Mouse (Mus musculus) left cerebral cortex, adult 8-10 months (tissue): ENCODE measurements around the gene Smarca2. TPM values are rescaled to one million over a fixed set of nuclear protein-coding genes. Genes with fewer than 3 reads are reported as not detected.

ENCODE experiments used
- DNase-seq, 2 experiments: peaks; one replicate each; pipeline ENCODE4 v3.0.0; 2022; ENCODE audit warnings: low spot score in 2 of 2
- total RNA-seq, 4 experiments: library from RNA; stranded (reverse); gene quantifications; 2 replicates each; pipeline ENCODE4 v1.2.4; 2022

Smarca2 gene
- total RNA-seq, 4 experiments from 2014 or later = 241 to 319 (median 271) TPM

DNA sequence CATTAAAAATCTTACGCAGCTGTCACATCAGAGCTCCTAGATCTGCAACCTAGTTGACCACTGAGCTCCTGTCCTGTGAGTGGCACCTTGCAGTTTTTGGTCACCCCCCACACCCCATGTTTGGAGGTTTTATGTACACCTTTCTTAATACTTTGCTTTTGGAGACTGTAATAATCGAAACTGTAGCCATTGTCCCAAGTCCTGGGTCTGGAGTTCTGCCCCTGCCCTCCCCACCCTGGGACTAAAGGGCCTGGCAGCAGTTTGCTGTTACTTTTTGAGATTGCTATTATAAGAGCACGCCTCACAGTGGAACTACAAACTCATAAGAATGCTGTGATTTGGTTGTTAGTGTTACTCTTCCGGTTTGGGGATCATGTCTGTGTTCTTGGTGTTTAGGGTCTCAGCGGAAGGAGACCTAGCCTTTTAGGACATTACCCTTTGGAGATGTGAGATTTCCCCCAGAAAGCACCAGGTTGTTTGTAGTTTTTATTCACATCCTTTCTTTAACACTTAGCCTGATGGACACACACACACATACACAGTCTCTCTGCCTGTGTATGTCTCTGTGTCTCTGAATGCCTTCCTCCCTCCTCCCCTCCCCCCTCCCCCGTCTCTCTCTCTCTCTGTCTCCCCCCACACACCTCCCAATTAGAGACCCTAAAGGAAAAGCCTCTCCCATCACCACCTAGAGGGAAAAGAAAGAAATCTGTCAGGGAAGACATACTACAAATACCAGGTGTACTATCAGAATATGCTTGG is 142.0 kb downstream of the Smarca2 start:
- no peak for DNase-seq

DNA sequence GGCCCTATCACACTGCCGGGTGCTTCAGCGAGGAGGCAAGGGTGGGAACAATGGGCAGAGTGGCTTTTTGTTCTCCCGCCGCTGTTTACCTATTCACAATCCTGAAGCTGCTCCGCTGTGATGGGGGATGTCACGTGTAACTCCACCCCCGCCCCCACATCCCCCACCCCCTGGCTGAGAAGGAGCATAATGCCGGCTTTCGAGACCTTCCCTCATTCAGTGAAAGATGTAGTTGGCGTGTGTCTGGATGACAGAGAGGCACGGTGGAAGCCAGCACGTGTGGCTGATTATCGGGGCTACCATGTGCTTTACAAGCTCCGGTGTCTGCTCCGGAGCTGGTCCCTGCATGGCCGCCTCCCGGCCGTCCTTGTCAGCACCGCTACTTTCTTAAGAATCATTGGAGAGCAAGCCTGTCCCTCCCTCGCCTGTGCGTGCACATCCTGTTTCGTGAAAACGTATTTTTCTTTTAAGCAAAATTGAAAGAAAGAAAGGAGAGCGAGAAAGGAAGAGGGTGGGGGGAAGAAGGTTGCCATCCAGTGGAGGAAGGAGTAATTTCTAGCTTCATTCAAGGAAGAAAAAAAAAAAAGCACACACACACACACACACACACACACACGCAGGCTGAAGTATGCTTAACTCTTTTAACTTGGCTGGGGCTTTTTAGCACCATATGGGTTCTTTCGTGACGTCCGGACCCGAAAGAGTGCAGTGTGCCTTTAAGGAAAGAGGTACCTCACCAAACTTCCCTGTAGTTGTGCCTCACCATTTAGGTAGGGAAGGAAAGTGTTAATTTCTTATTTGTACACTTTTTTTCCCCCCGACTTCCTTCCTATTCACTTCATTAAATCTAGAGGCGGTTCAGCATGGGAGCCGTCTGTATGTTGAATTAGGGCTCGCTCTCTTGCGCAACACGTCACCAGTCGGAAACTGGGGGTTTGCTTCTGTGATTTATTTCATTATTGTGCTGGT is 143.0 kb downstream of the Smarca2 start:
- DNase-seq = peak; percentile 68 to 77

DNA sequence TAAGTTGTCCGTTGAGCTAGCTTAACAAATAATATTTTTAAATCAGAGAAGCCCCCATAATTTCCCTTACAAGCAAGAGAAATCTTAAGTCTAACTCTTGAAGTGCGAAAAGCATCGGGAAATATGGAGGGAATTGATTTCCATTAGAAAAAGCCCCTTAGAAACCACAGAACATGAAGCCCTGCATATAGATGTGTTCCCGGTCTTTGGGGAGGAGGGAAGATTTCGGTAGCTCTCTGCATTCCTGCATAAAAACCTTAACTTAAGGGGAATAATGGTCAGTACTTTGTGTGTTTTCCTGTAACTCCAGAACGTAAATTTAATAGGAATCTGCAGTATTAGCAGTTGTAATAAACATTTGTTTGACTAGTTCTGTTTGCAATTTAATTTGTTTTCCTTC is 143.8 kb downstream of the Smarca2 start:
- no peak for DNase-seq

DNA sequence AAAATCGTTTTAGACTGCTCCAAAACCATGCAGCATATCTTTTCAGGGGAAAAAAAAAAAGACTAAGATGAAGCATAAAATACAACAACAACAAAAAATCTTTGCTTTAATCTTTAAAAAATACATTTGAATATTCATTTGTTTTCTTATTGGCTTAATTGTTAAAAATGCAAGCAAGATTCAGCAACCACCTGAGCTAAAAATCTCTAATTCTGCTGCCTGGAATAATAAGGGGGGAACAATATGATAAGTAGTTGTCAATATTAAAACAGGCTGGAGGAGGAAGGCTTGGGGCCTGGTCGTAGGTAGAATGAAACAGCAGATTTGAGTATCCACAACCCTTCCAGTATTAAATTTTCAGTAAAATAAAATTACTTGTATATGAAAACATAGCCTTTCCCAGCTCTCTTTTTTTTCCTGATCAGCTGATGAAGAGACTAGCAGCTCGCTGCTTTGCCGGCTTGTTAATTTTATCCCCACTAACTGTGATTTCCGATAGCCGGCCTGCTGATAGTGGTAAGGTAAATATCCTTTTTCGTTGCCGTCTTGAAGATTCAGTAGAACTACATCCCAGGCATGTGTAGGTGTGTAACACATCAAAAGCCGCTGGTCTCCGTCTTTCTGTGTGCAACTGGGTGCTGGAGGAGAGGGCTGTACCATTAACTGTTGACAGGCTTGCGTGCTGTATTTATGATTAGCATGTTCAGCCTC is 144.7 kb downstream of the Smarca2 start:
- peak in 1 of 2 experiments; percentile 45 for DNase-seq

DNA sequence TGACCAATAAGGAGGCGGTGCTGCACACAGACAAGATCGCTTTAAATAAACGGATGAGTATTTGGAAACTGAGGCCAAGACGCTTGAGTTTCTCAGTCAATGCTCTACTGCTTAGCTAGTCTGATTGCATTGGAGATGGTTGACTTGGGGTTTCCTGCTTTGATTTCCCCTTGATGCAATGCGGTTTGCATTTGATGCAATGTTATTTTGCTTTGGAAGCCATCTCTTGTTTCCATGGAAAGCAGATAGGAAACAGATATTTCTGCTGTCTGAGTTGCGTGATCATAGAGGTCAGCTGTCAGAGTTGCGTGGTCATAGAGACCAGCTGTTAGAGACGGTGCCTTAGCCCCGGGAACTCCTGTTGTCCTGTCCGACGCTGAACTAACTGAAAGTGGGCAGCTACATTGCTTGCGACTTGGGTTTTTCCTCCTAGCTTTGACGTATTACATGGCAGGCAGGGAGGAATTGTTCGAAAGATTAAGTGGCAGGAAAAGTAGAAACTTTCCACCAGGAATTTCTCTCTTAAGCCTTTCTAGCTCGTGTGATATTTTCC is 147.8 kb downstream of the Smarca2 start:
- DNase-seq = no peak

DNA sequence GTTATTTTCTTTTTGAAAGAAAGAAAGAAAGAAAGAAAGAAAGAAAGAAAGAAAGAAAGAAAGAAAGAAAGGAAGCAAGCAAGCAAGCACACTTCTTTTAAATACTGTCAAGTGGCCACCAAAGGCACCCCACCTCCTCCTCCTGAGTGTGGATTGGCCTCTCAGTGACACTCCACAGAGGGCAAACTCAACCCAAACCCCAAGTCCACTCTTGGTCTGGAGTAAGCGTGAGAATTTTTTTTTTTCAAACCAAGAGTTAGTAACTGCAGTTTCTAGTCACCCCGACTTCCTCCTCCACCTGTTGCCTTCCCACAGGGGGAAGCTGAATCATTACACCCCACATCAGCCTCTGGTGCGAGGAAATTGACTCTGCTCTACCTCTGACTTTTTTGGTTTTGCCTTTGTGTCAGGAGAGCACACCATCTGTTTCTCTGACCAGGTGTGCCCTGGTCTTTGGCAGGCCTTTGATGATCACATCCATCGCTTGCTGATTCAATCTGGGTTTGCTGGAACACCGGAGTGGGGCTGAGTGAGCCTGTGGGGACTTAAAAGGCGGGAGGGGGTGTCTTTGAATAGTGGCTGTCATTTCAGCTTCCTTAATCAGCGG is 148.5 kb downstream of the Smarca2 start:
- no peak for DNase-seq

DNA sequence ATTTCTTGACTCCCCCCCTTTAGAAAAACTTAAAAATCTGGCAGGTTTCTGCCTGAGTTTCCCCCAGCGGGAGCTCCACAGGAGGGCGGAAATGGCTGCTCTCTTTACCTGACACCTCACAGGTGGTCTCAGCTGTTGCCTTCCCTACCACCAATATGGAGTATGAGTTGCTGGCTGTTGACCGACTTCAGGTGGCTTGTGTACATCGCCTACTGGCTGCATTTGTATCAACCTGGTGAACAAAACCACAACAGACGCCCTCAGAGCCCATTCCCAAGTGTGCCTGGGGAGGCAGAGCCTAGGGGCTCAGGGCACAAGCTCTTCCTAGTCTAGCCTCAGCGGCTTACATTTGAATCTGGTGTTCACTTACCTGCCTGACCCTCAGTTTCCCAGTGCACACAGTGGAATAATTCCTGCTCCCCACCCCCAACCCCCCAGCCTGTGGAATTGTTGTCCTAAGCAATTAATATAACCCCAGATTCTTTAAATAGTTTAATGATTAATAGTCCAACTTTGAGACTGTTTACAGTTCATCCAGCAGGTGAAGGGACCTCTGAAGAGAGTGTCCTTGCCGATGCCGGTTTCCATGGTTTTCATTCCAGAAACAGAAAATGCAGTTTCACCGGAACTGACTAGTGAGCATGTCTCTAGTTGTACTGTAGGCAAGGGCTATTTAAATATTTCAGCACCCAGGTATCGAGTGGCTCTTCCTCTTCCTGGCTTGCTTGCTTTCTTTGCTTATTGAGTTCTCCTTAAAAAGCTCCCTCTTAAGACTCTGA is 149.4 kb downstream of the Smarca2 start:
- DNase-seq = no peak

DNA sequence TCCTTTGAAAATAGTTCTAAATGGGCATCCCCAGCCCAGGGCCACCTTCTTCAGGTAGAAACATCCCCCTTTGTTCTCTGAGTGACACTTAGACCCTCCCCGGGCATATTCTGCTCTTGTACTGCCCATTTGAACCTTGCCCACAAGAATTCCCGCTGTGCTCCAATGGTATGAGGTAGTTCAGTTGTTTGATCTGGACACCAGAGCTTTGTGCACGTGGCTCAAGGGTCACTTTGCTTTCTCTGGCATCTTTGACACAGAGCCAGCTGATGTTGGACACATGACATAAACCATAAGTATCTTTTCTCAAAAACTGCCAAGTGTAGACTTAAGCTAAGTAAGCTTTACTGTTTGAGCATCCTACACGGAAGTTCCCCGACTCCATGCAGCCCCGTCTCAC is 151.1 kb downstream of the Smarca2 start:
- DNase-seq = no peak

DNA sequence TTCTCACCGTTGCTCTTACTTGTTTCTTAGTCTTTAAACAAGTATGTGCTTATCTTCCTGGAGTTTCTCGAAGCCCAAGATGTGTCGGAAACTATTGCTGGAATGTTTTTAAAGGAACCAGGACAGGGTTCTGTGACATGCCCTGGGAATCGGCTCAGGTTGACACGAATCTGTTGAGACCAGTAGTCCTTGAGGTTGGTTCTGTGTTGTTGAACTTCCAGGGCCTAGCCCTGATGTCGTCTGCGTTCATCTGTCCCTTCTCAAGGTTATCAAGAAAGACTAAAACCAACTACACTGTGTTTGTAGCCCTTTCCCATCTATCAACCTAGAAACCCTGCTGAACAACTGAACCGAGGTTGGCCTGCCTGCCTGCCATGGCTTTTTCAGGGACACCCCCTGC is 151.5 kb downstream of the Smarca2 start:
- DNase-seq = no peak

DNA sequence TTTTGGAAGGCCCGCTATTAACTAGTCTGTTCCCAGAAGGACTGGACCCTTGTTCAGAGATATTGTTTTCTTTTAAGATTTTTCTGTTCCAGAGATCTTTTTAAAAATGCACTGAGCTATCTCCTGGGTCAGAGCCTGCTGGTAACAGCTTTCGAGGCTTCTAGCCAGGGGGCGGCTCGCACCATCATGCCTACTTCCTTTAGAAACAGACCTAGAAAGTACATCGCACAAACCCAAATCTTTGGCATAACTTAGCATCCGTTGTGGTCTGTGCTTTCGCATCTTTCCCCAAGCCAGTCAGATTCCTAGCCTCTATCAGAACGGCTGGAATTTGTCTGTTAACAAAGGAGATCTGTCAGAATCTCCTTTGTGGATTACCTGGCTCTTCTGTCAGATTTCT is 153.3 kb downstream of the Smarca2 start:
- DNase-seq = no peak

DNA sequence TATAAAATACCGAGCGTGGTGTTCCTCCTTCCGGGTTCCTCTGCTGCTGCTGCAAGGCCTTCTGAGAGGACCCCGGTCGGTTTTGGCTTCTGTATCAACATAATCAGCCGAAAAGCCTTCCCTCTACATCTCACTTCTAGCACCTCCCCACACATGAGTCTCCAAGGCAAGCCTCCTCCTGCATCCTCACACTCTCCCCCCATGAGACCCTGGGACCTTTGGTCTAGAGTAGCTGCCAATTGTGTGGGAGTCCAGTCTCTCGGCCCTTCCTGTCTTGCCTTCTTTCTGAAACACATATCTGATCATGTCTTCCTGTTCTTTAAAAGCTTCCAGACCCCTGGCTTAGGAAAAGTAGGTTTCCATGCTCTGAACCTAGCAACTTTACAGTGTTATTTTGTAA is 153.8 kb downstream of the Smarca2 start:
- no peak for DNase-seq

DNA sequence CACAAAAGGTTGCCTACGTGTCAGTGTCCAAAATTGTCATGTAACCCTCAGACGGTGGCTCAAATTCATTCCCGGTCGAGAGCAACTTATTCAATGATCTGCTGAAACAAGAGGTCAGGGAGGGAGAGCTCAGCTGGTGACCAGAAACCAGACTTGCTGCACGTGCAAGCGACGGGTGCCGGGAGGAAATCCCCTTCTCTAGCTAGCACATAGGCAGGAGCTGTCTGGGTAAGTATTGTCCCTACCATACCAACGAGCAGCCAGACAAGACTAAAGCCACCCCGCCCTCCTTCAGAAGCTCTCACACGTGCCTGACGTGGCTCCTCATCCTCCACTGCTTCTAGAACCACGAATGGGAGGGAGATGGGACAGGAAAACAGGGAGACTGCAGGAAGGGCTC is 154.4 kb downstream of the Smarca2 start:
- DNase-seq = no peak

DNA sequence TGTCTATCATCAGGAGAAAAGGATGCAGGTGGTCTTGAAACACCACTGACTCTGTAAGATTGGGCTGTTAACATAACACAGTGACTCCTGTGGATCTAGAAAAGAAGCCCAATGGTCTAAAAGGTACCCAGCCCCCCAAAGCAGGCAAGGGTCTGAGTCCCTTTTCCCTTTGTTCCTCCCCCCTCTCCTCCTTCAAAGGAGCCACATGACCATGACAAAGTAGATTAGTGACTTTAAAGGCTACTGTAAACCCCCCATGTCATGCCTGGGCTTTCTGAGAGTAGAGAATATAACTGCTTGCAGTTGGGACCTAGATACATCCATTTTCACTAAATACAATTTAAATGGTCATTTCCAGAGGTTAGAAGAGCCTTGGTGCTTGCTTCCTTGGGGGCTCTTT is 156.4 kb downstream of the Smarca2 start:
- DNase-seq = no peak

DNA sequence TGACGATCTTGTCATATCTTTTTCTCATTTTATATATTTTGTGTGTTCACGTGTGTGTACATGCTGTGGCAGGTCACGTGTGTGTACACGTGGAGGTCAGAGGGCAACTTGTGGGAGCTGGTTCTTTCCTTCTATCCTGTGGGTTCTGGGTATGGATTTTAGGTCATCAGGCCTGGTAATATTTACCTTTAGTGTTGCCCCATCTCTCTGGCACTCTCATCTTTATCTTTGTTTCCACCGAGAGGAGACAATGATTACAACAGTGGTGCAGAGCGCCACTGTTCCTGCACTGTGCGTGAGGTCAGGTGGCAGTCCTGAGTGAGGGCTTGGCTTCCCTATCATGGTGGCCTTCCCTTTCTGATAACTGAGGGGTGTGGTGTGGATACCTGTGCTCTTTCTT is 160.6 kb downstream of the Smarca2 start:
- no peak for DNase-seq

DNA sequence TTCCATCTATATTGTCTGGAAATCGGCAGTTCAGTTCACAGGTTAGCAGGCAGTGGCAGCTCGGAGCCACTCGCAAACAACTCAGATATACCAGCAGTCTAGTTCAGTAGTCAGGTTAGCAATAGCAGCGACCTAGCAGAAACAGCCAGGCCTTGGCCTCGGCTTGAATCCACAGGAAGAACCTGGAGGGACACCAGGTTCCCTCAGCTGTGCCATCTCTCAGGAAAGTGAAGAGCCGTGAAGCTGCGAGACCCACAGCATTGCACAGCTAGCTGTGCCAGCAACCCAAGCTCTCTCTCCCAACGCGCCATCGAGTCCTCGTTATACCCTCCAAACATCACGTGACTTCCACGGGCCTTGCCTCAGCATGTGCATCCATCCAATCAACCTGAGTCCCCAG is 162.6 kb downstream of the Smarca2 start:
- DNase-seq = no peak

DNA sequence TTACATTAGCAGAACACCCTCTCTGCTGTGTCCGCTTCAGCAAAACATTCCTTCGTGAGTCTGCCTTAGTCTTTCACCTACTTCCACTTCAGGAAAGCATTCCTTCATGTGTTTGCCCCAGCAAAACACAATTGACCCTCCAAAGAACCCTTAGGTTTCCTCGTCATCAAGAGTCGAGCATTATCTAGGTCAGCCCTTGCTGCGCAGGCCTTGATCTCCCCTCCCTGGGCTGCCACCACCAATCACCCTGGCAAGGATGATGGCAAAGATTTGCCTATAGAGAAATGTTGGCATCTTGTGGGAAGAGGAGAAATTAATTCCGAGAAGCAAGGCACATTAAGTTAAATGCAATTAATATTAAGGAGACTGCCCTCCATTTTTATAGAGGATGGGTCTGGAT is 163.1 kb downstream of the Smarca2 start:
- no peak for DNase-seq

DNA sequence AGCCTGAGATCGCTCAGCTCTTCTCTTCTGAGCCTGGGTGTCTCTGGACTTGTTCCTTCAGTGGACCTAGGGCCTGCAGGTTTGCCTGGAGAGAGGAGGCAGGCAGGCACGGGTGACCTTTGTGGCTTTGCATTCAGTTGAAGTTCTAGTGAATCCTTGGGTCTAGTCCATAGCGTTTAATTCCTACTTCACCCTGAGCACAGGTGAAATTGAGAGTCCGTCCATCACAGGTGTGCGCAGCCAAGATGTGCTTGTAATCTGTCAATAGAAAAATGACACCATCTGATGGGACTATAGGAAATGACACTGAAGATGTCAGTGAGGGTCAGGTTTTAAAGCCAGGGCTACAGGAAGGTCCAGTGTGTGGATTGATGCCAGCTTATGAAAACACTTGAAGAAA is 164.0 kb downstream of the Smarca2 start:
- no peak for DNase-seq

DNA sequence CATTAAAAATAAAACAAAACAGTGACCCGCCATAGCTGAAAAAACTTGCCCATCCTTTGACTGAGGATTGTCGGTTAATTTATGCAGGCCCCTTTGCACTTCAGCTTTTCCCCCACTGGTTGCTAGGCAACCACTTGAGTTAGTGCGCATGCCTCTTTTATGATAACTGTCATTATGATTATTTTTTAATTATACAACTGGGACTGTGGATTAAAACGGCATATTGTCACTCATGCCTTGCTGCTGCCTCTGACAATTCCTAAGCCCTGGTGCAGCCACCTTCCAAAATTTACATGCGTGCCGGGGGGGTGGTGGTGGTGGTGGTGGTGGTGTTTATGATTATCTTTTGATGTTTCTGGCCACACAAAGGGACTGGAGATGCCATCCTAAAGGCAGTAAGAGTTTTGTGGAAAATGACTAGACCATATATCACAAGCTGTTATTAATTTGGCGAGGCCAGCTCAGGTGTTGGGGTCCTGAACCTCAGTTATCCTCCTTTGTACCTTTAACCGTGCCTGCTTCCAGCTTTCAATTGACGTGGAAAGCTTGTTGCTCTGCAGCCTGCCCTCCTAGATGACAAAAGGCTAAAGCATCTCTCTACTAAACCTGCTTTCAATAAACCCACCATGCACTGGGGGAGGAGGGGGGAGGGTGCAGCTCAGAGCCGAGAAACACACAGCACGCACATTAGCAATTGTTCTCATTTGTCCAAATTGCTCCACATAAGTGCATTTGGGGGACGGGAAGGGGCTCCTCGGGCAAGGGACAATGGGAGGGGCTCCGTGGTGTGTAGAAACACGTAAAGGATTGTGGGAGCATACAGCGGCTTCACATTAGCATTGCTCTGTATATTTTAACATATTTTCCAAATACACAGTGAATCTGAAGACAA is 165.0 kb downstream of the Smarca2 start:
- DNase-seq = no peak

DNA sequence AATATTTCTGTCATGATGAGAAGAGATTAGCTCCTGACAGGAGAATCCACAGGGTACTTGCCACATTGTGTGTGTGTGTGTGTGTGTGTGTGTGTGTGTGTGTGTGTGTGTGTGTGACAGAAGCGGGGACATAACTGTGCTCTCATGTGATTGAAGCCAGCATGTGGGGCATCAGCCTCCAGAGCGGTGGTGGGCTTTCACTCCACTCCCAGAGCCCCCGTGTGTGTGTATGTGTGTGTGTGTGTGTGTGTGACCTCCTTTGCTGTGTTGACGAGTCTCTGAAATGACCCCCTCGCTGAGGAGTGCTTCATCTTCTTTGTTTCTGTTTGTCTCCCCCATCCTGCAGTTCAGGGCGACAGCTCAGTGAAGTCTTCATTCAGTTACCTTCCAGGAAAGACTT is 165.7 kb downstream of the Smarca2 start:
- DNase-seq = no peak
